Mouse (Mus musculus) C2C12 (cell line): ENCODE data around the gene Prr19. TPM values are rescaled to one million over a fixed set of nuclear protein-coding genes. Genes with fewer than 3 reads are reported as not detected.

Experiments
- H3K27me3 ChIP-seq: one replicate; pipeline ENCODE4 v1.6.1; 2011; ENCODE audit not compliant: control insufficient read depth, insufficient read depth, insufficient read length
- H3K36me3 ChIP-seq: one replicate; pipeline ENCODE4 v1.6.1; 2011; ENCODE audit not compliant: control insufficient read depth, insufficient read depth
- H3K4me3 ChIP-seq: one replicate; pipeline ENCODE4 v1.5.1; 2011; ENCODE audit warnings: mild to moderate bottlenecking, control low read depth; ENCODE audit not compliant: poor library complexity, insufficient read depth, severe bottlenecking
- H3K79me2 ChIP-seq: one replicate; pipeline ENCODE4 v1.6.1; 2011; ENCODE audit not compliant: control insufficient read depth, insufficient read depth
- H3K79me3 ChIP-seq: one replicate; pipeline ENCODE4 v1.6.1; 2011; ENCODE audit warnings: low read depth, control low read depth
- H3ac ChIP-seq: one replicate; pipeline ENCODE3; 2011; ENCODE audit warnings: low read depth; ENCODE audit not compliant: control insufficient read depth, insufficient read length
- CEBPB ChIP-seq: IDR thresholded peaks from one replicate; pipeline ENCODE4 v1.6.1; 2011; ENCODE audit warnings: low read depth, mild to moderate bottlenecking, control low read depth, moderate library complexity
- CTCF ChIP-seq: IDR thresholded peaks from one replicate; pipeline ENCODE4 v1.5.1; 2011; ENCODE audit not compliant: control insufficient read depth, insufficient read depth, insufficient read length
- FOSL1 ChIP-seq: IDR thresholded peaks from one replicate; pipeline ENCODE4 v1.8.0; 2011; ENCODE audit warnings: mild to moderate bottlenecking, low read length; ENCODE audit not compliant: poor library complexity, insufficient read depth, severe bottlenecking
- MAX ChIP-seq: IDR thresholded peaks from one replicate; pipeline ENCODE4 v1.6.1; 2011; ENCODE audit warnings: mild to moderate bottlenecking, control low read depth
- MYOD1 ChIP-seq: IDR thresholded peaks from one replicate; pipeline ENCODE4 v1.6.1; 2011; ENCODE audit warnings: low read depth; ENCODE audit not compliant: control insufficient read depth, insufficient read length
- MYOG ChIP-seq: IDR thresholded peaks from one replicate; pipeline ENCODE4 v1.6.1; 2011; ENCODE audit not compliant: control insufficient read depth, insufficient read length; ENCODE audit errors: extremely low read depth
- USF1 ChIP-seq: IDR thresholded peaks from one replicate; pipeline ENCODE4 v1.6.1; 2011; ENCODE audit warnings: low read depth, mild to moderate bottlenecking, control low read depth, moderate library complexity
- polyA plus RNA-seq: library from polyadenylated mRNA; unstranded; fragments of >200 nt; fragmentation: generic; extraction: Trizol; gene quantifications from one replicate; pipeline ENCODE4 v1.2.1, GENCODE M21; 2012; ENCODE audit warnings: missing spikeins

Prr19 gene
- polyA plus RNA-seq, 1 experiment, result not detected

- TF ChIP-seq CEBPB, result no peak
- TF ChIP-seq MYOG, result no peak
- no peak for TF ChIP-seq FOSL1
- no peak for TF ChIP-seq MAX
- no peak for TF ChIP-seq MYOD1
- no peak for TF ChIP-seq CTCF
- no peak for TF ChIP-seq USF1
- Histone ChIP-seq H3K36me3 (no peaks in the 10 kb centered on the region), H3K27me3 (no peaks in the 10 kb centered on the region), H3K79me2 (no peaks in the 10 kb centered on the region), H3K79me3 (peaks cover 3% of the 10 kb centered on the region), H3ac (no peak overlapping the region), H3K4me3 (no peak overlapping the region)
Observed at GRCm38 (mm10) chr7:25270652-25271633, 30.3 kb upstream of the Prr19 start.

GRCm38 (mm10) chr7:25271651-25272444 lies 29.4 kb upstream of the Prr19 start:
- peaks cover 3% of the 10 kb centered on the region for H3K79me3 ChIP-seq
- no peak overlapping the region for H3K4me3 ChIP-seq
- TF ChIP-seq CTCF (no peak), USF1 (no peak), MYOD1 (no peak), MAX (no peak), FOSL1 (no peak), MYOG (no peak), CEBPB (no peak)
- no peaks in the 10 kb centered on the region for H3K36me3 ChIP-seq
- H3K79me2 ChIP-seq, result no peaks in the 10 kb centered on the region
- no peak overlapping the region for H3ac ChIP-seq
- no peaks in the 10 kb centered on the region for H3K27me3 ChIP-seq

- peaks cover 3% of the 10 kb centered on the region for H3K79me2 ChIP-seq
- no peaks in the 10 kb centered on the region for H3K27me3 ChIP-seq
- no peak overlapping the region for H3ac ChIP-seq
- peaks cover 3% of the 10 kb centered on the region for H3K79me3 ChIP-seq
- no peaks in the 10 kb centered on the region for H3K36me3 ChIP-seq
- H3K4me3 ChIP-seq, result no peak overlapping the region
- no peak for TF ChIP-seq CTCF
Observed at GRCm38 (mm10) chr7:25272445-25273258, 28.6 kb upstream of the Prr19 start.

- no peaks in the 10 kb centered on the region for H3K36me3 ChIP-seq
- H3K27me3 ChIP-seq, result no peaks in the 10 kb centered on the region
- no peak overlapping the region for H3ac ChIP-seq
- peaks cover 5% of the 10 kb centered on the region for H3K79me2 ChIP-seq
- H3K79me3 ChIP-seq, result peaks cover 3% of the 10 kb centered on the region
- no peak overlapping the region for H3K4me3 ChIP-seq
- TF ChIP-seq CEBPB (no peak), CTCF (no peak), MYOD1 (no peak), USF1 (no peak), MYOG (no peak), FOSL1 (no peak), MAX (no peak)
Observed at GRCm38 (mm10) chr7:25273259-25274241, 27.7 kb upstream of the Prr19 start.

- no peaks in the 10 kb centered on the region for H3K36me3 ChIP-seq
- H3K79me2 ChIP-seq, result peaks cover 5% of the 10 kb centered on the region
- H3K4me3 ChIP-seq, result no peak overlapping the region
- no peak overlapping the region for H3ac ChIP-seq
- H3K79me3 ChIP-seq, result peaks cover 2% of the 10 kb centered on the region
- no peaks in the 10 kb centered on the region for H3K27me3 ChIP-seq
- no peak for TF ChIP-seq MYOG
- TF ChIP-seq FOSL1, result no peak
- TF ChIP-seq MYOD1, result no peak
Observed at GRCm38 (mm10) chr7:25274571-25274970, 26.6 kb upstream of the Prr19 start.
